Mouse (Mus musculus) cerebral cortex, adult 2 months (tissue): ENCODE data around the gene Bcl2a1c.

Source experiments
- WGBS: fragments of 180-500 bp; shearing (Covaris S2); methylation state at CpG from one replicate; pipeline ENCODE4 v1.1.7; 2018; 5-methylcytosine and 5-hydroxymethylcytosine counted together

Gene Bcl2a1c

GRCm38 (mm10) chr9:114329855-114330254, at the start of gene Bcl2a1c:
TSS of gene Bcl2a1c (plus strand) at chr9:114330135.
- 71% methylated on average over 9 of the region's 9 CpGs for WGBS

- 81% methylated on average over 2 of the region's 2 CpGs for WGBS
Measured at GRCm38 (mm10) chr9:114311752-114312151, 18.2 kb upstream of the Bcl2a1c start.

- WGBS, result 8% methylated on average over 2 of the region's 2 CpGs
Measured at GRCm38 (mm10) chr9:114318021-114318420, 11.9 kb upstream of the Bcl2a1c start.

GRCm38 (mm10) chr9:114326011-114326748, 3.8 kb upstream of the Bcl2a1c start:
- 79% methylated on average over 3 of the region's 3 CpGs for WGBS

- WGBS, result under 1% methylated on average over 48 of the region's 48 CpGs
Measured at GRCm38 (mm10) chr9:114367783-114368470, 38.0 kb downstream of the Bcl2a1c start.

- WGBS, result 16% methylated on average over 12 of the region's 12 CpGs
Measured at GRCm38 (mm10) chr9:114368471-114368858, 38.5 kb downstream of the Bcl2a1c start.

- WGBS, result 54% methylated on average over 5 of the region's 5 CpGs
Measured at GRCm38 (mm10) chr9:114369389-114369788, 39.5 kb downstream of the Bcl2a1c start.

GRCm38 (mm10) chr9:114371717-114372116, 41.8 kb downstream of the Bcl2a1c start:
- WGBS, result 25% methylated on average over 5 of the region's 5 CpGs

GRCm38 (mm10) chr9:114375276-114375962, 45.5 kb downstream of the Bcl2a1c start:
- 94% methylated on average over 10 of the region's 10 CpGs for WGBS

GRCm38 (mm10) chr9:114377168-114377567, 47.2 kb downstream of the Bcl2a1c start:
- WGBS, result 94% methylated on average over 10 of the region's 10 CpGs

- 93% methylated on average over 12 of the region's 12 CpGs for WGBS
Measured at GRCm38 (mm10) chr9:114379871-114380270, 49.9 kb downstream of the Bcl2a1c start.
